Mouse (Mus musculus) v-Abl transformed pro-B cells (cell line): Measurements from ENCODE around the gene Cubn.

Source experiments
- in situ Hi-C, 2 experiments: fragments of 400-800 bp; cut with MboI; formaldehyde crosslinking; loops; one replicate each; pipeline ENCODE4 v1.15.1; 2025; ENCODE audit not compliant: unreplicated experiment in 2 of 2

Cubn gene

DNA sequence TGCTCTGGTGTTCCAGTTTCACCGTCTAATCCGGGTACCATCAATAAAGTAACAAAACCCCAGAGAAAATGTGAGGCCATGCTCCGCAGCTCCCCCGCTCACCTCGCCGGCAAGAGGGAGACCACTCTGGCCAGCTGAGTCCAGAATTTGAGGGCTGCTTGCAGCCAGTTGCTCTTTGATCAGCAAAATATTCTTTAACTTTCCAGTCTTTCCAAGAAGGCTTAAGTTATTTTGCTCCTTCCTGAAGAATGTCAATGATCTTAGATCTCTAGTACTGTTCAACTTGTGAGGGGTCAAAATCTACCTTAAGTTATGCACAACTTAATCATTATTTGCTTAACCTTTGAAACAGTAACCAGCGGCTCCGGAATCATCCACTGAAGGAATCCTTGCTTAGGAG is at the start of gene Cubn:
Gene Cubn (minus strand): TSS at position 80 of the 400 bp plus-strand sequence.
- in situ Hi-C loops = no loop called here

DNA sequence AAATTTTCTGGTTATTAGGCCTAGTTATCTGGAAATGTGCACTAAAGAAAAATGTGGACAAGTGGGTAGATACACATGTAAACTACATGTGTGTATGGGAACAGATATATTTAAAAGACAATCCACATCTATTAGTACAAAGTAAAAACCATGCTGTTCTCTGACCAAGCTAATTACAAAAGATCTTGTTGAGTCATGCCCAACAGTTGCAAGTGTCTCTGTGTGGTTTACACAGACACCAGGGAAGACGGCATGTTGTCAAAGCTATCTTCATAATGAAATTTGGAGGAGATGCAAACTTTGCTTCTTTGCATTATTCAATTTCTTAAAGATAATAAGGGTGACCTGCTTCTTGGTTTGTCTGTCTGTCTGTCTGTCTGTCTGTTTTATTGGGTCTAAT is 48.2 kb upstream of the Cubn start:
- in situ Hi-C loops = loop anchor here (5.0 to 10.0 kb wide), 4 partner anchors 125 to 1515 kb away; partner anchors contain the start of gene Nsun6 (in 1 of the 2)

DNA sequence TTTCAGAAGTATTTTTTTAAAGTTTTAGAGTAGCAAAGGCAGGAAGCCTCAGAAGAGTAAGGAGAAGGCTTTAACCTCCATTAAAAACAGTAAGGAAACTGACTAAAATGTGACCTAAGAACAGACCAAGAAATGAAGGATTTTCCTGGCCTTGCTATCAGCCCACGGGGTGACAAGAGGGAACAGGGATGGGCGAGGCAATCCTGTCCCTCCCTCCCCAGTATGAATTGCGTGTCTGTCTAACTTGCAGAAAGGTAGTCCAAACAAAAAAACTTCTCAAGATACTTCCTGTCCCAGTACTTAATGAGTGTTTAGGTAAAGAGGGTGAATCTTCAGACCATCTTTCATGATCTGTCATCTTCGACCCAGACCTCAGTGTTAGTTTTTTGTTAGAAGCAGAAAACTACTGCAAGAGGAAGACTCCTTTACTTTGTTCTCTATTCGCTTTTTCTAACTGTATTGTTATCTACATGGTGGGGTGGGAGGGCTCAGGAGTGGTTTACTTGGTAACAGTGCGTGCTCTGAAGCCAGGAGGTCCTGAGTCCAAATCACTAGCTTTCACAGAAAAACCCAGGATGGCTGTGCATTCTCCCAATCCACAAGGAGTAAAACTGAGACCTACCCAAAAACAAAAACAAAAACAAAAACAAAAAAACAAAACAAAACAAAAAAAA is 47.2 kb upstream of the Cubn start:
- in situ Hi-C loops = loop anchor here (5.0 to 10.0 kb wide), 3 partner anchors 124 to 242 kb away; no protein-coding TSS in a partner anchor

DNA sequence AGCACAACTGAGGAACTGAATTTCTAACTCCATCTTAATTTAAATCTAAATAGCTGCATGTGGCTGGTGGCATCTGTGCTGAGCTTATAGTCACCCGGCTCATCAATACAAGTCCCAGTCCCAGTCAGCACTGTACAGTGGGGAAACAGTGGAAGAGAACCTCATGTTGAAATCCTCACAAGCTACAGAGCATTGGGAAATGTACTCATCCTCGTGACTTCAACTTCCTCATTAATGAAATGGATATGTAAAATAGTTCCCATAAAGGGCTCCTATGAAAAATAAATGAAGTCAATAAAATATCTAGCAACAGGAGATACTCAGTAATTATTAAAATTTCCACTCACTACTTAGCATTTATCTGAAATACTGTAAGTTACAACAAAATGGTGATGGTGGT is 46.6 kb upstream of the Cubn start:
- in situ Hi-C loops = loop anchor here (5.0 to 10.0 kb wide), 3 partner anchors 123 to 241 kb away; no protein-coding TSS in a partner anchor

DNA sequence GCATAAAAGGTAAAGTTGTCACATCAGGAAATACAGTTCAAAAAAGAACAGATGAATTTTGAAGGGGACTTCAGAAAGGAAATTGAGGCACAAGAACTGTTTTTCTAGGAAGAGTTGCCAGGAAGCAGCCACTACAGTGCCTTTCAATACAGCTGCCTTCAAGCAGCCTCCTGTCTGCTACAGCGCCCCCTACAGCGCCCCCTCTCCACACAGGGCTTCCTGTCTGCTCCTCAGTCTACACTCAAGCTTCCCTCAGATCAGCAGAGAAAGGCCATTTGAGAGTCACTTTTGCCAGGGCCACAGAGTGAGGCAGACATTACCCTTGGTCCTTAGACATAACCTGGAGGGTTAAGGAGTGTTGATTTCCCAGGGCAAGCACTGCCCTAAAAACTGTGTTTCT is 46.1 kb upstream of the Cubn start:
- in situ Hi-C loops = loop anchor here (5.0 to 10.0 kb wide), 3 partner anchors 123 to 240 kb away; no protein-coding TSS in a partner anchor

DNA sequence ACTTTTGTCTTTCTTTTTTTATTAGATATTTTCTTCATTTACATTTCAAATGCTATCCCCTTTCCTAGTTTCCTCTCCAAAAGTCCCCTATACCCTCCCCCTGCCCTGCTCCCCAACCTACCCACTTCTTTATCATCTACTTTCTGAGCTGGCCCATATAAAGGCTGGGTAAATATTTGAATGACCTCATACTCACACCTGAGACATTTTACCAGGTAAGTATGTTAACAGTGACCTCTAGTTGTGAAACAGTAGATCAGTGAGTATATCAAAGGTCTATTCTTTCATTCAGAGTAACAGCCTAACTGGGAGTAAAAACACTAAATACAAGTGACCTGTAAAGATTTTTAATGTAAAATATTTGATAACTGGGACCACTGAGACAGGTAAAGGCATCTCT is 45.1 kb upstream of the Cubn start:
- in situ Hi-C loops = loop anchor here (5.0 to 10.0 kb wide), 3 partner anchors 122 to 239 kb away; no protein-coding TSS in a partner anchor

DNA sequence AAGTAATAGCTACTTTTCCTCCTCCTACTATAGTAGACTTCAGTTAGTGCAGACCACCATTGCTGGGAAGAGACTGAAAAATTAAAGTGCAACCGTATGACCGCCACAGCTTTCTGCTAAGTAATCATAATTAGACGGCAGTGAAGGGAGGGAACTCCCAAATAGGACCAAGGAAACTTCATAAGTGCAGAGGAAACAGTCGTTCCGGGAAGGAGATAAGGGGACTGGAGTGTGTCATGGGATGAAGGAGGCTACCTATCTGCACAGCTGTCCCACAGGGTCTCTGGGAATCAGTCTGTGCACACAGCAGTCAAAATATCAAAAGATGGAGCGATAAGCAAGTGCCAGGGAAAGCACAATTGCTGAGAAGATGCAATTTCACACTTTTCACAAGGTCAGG is 39.0 kb upstream of the Cubn start:
- in situ Hi-C loops = loop anchor here in 1 of 2 experiments (10.0 kb wide), 1 partner anchor 116 kb away; no protein-coding TSS in a partner anchor

DNA sequence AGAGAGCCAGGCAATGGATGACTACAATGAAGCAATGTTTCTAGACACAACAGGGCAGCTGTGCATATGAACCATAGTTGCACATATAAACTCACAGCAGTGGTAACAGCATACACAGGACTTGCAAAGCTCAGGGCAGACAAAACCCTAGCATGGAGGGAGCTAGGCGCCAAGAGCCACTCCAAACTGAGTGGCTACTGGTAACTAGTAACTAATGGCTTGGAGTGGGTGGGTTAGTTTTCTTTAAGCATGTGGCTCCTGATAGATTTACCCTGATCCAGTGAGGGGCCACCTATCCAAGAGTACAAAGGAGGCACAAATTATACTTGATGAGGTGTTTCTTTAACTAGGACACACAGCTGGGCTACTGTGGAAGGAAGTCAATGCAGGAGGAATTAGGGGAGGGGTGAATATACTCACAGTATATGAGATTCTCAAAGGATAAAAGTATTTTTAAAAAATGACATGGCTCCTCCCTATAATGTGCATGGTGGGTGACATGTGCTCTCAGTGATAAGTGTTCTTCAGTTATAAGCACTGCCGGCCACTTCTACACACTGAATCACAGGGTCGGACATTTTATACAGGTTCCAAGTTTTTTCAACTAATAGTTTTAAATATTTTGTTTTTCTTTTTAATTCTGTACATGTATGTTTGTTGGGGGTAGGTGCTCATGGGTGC is 37.8 kb upstream of the Cubn start:
- in situ Hi-C loops = no loop called here

DNA sequence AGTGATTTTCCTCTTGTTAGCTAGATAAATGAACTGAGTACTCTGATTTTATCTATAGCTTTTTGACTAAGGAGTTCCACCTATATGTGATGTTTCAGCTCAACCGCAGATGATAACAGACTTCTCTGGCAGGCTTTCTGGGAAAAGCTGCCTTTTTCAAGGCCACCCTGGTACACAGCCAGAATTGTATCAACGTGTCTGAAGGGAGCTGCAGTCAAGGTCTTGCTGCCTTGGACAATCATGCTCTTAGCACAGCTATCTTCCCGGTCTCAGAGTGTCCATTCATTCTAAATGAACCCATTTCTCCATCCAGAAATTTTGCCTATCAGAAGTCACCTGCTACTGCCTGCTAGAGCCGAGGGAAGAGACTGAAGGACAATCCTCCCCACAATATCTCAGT is 35.9 kb upstream of the Cubn start:
- in situ Hi-C loops = no loop called here

DNA sequence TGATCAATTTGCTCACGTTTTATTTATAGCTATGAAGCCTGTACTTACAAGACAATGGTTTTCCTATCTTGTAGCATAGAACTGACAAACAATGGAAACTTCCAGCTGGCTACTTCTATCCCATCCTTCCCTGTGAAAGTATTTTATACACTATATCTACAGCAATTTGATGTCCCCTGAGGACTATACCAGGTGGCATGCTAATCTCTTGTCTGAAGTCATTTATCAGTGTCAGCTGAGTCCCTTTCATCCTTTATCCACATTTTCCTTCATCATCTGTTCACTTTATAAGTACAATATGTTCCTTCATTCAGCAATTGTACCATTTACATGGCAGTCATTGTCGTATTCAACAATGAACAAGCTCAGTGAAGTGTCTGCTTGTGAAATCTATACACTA is 35.5 kb upstream of the Cubn start:
- in situ Hi-C loops = no loop called here

DNA sequence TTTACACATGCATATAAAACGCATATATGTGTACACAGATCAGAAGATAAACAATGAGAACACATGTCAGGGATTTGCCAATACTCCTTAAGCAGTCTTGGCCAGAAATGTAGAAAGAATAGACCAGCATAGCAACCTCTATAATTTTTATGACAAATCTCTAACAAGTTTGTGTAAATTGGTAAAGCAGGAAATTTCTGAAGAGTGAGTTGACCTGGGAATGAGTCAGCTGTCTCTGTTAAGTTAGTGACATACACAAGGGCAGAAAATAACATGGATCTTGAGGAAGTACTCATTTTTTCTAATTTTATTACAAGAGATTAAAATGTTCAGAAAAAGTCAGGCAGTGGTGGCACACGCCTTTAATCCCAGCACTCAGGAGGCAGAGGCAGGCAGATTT is 34.6 kb upstream of the Cubn start:
- in situ Hi-C loops = no loop called here

DNA sequence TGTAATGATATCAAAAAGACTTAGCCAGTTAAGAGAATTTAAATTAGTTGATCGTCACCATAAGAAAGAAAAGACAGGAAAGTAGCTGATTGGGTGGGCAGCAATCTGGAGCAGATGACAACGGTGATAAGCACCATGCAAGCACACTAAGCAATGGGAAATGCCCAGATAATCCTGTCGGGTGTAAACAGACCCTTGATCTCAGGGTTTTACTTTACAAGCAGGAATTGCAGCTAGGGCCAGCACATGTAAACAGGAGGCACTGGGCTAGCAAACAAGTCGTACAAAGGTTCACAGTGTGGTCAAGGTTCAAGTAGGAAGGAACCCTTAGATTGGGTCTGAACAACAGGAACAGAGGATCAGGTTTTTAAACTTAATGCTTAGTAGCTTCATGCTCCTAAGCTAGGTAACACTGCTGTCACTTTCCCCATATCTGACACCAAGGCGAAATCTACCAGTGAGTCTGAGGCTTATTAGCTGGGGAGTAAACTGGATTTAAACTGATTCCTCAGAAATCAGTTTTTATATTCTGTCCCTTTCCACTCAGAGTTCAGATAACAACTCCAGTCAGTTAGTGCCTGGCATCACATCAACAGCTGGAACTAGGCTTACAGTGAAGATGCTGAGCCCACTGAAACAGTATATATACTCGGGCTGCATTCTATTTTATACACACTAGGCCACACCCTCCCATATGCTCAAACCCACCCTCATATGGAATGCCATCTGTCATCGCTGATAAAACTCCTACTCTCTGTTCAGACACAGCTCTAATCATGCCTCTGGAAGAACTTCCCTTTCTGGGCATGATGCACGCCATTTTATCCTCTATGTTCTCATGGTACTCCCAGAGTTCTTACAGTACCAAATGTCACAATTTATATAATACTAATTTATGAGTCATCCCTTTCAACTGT is 32.2 kb upstream of the Cubn start:
- in situ Hi-C loops = no loop called here

DNA sequence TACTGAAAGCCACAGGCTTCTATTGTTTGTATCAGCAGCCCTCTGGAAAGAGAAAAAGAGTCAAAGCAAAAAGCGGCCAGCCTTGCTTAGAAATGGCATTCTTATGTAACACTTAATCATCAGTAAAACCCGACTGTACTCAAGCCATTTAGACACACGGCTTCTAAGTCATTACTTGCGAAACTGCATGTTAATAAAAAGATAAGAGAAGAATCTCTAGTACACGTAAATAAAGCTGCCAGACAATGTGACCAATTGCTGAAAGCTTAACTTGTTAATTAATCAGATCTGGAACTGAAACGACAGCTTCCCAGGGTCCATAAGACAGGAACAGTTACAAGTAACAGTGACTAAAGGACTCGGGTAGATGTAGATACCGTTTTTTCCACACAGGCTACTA is 30.5 kb upstream of the Cubn start:
- in situ Hi-C loops = no loop called here

DNA sequence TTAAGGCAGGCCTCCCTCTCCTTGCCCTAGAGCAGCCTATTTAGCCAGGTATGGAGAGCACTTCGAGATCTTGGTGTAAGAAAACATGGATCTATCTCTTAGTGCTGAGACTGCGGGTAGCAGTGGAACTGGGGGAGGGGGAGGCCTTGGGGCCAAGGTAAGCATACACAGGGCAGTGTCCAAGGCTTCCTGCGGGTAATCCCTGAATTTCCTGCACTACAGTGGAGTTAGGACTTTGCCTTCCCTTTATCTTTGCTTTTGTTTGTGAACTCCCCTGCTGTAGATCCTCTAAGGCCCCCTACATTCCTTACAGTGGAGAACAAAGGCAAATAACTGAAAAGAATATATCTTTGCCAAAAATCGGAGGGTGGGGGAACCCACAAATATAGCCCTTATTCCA is 23.3 kb upstream of the Cubn start:
- in situ Hi-C loops = no loop called here

DNA sequence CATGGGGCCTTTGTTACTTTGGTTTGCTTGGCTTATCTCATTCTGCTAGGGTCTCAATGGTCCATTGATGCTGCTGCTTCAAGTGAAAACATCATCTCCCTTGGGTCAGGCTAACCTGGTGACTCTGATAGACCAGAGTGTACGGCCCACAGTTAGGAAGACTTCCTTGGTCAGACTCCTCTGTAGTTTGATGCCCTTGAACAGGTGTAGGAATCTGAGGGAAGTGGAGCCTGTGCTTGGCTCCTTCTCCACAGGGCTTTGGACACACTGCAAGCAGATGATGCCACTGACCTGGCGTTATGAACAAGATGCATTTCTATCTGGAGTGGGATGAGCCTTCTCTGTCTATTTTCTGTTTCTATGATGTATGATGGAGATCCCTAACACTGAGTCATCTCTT is 11.1 kb upstream of the Cubn start:
- in situ Hi-C loops = no loop called here

DNA sequence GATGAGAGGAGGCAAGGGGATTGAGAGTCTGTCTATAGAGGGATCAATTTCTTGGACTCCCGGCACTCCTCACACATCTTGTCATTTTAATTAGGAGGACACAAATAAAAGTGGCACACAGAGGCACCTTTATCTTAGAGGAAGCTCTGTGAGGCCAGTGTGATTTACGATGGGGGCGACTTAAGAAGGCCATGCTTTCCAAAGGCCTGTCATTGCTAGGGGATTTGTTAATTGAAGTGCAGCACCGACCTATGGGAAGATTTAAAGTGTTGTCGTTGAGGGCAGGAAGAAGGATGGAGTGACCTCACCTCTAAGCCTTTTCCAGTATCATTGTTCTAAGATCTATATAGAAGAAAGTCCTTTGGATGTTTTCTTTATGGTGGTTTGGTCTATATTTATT is 9.9 kb upstream of the Cubn start:
- in situ Hi-C loops = no loop called here

DNA sequence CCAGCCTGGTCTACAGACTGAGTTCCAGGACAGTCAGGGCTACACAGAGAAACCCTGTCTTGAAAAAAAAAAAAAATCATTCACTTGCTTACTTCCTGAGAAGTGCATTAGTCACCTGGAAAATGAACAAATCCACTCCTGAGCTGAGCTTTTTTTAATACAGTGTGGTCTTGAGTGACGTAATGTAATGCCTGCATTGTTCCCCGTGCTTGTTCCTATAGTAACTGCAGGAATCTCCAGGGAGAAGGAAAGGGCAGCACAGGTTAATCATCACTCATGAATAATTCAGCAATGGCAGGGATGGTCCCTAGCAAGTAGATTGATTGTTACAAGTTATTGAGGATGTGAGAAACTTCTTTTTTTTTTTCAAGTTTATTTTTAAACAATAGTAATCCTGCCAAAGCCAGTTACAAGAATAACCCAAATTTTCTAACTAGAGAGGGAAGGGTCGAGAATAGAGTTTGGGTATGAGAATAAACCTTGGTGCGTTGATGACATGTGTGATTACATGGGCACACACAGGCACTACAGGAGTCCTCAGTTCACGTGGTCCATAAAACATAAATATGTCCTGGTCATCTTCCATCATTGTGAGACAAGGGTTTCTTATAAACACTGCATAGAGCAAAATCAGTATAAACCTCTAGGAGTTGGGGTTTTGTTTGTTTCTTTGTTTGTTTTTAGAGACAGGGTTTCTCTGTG is 8.8 kb upstream of the Cubn start:
- in situ Hi-C loops = no loop called here

DNA sequence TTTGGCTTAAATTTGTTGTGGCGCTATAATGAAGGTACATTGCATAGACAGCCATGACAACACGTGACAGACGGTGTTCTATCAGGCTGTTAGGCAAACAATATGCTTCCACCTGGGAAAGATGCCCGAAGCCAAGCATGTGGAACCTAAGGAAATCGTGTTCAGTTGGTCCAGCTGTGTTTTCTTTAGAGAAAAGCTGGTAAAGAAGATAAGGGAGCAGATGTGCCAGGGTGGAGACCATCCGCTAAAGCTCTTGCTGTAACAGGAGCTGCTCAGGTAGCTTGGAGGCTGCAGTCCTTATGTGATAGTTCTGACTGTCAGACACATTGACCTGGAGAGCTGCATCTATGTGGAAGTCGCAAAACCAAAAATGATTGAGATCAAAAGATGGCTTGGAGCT is 7.6 kb upstream of the Cubn start:
- in situ Hi-C loops = no loop called here

DNA sequence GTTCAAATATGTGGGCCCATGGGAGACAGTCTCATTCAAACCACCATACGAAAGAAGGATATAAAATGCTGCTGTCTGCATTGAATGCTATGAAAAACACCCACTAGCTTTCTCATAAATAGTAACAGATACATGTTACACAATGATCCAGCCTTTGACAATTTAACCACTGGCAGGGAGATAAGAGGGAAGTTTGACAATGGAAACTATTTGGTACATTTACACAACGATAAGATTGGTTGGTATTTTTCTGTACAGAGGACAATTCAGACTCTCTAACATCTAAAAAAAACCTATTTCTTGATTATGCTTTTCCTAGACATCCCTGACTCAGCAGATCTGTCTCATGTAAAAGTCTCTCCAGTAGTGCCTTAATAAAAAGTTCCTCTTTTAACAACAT is 4.5 kb upstream of the Cubn start:
- in situ Hi-C loops = no loop called here

DNA sequence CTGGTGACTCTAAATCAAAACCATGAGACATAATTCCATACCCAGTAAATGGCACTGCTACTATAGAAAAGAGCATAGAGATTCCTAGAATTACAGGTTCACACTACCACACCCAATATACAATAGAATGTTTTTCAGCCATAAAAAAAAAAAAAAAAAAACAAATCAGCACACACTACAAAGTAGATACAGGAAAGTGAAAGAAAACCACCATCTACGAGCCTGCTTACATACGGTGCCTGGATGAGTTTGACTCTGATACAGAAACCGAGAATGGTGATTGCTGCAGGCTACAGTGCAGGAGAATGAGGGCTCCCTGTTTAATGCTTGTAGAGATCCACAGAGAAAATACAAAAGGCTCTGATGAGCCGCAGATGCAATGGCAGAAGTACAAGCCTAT is 1.3 kb upstream of the Cubn start:
- in situ Hi-C loops = no loop called here
